Mouse (Mus musculus) kidney, postnatal 0 days (tissue): Measurements from ENCODE around the gene Pxn. TPM values are rescaled to one million over a fixed set of nuclear protein-coding genes. Genes with fewer than 3 reads are reported as not detected.
"Not testable (repeated sequence)": the region's sequence is repeated elsewhere in the genome, so short reads cannot be mapped to it uniquely, and the experiment has no call there.

Source experiments
- ATAC-seq: fragments of 200-750 bp; cut with Nextera tagmentation; replicated peaks from 2 replicates; pipeline ENCODE4 v1.8.0; 2017; ENCODE audit warnings: low read depth, moderate number of reproducible peaks, moderate TSS enrichment, moderate library complexity; ENCODE audit not compliant: low FRiP score
- DNase-seq: peaks from one replicate; pipeline ENCODE4 v3.0.0-alpha.2; 2016; ENCODE audit warnings: low spot score
- H3K27ac ChIP-seq: fragments of 300-500 bp; sonication (generic); 2 replicates; pipeline ENCODE4 v1.5.1; 2014; ENCODE audit warnings: mild to moderate bottlenecking
- H3K27me3 ChIP-seq: fragments of 300-500 bp; sonication (generic); 2 replicates; pipeline ENCODE4 v1.6.1; 2014; ENCODE audit warnings: low read length, mixed read lengths; ENCODE audit not compliant: insufficient read depth
- H3K36me3 ChIP-seq: fragments of 300-500 bp; sonication (generic); 2 replicates; pipeline ENCODE4 v1.6.1; 2014; ENCODE audit warnings: low read length, mixed read lengths; ENCODE audit not compliant: insufficient read depth
- H3K4me1 ChIP-seq: fragments of 300-500 bp; sonication (generic); replicated peaks from 2 replicates; pipeline ENCODE4 v1.6.1; 2014; ENCODE audit warnings: antibody characterized with exemption, low read length, mixed read lengths; ENCODE audit not compliant: insufficient read depth
- H3K4me2 ChIP-seq: fragments of 300-500 bp; sonication (generic); 2 replicates; pipeline ENCODE4 v1.6.1; 2014; ENCODE audit warnings: mild to moderate bottlenecking, low read length, moderate library complexity, mixed read lengths
- H3K4me3 ChIP-seq: fragments of 300-500 bp; sonication (generic); replicated peaks from 2 replicates; pipeline ENCODE4 v1.5.1; 2014; ENCODE audit warnings: low read depth, low read length
- H3K9ac ChIP-seq: fragments of 300-500 bp; sonication (generic); 2 replicates; pipeline ENCODE4 v1.6.1; 2014; ENCODE audit warnings: low read depth, low read length
- H3K9me3 ChIP-seq: fragments of 300-500 bp; sonication (generic); replicated peaks from 2 replicates; pipeline ENCODE4 v1.6.1; 2016; ENCODE audit warnings: low read length, inconsistent platforms, mixed read lengths
- CTCF ChIP-seq: IDR thresholded peaks from 2 replicates; pipeline ENCODE4 v1.5.1; 2016; ENCODE audit warnings: antibody characterized with exemption, low read depth, mild to moderate bottlenecking, moderate library complexity
- WGBS: fragments of 180-500 bp; shearing (Covaris S2); extraction: QIAGEN DNeasy Blood & Tissue Kit; methylation state at CpG from one replicate; pipeline ENCODE4 v1.1.7; 2014; 5-methylcytosine and 5-hydroxymethylcytosine counted together
- polyA plus RNA-seq: library from polyadenylated mRNA; unstranded; fragments of >200 nt; fragmentation: Nextera tagmentation; extraction: Ambion mirVana; gene quantifications from 2 replicates; pipeline ENCODE4 v1.2.1, GENCODE M21; 2015

The Pxn gene
- polyA plus RNA-seq, 1 experiment from 2014 or later = 48.3 TPM

DNA sequence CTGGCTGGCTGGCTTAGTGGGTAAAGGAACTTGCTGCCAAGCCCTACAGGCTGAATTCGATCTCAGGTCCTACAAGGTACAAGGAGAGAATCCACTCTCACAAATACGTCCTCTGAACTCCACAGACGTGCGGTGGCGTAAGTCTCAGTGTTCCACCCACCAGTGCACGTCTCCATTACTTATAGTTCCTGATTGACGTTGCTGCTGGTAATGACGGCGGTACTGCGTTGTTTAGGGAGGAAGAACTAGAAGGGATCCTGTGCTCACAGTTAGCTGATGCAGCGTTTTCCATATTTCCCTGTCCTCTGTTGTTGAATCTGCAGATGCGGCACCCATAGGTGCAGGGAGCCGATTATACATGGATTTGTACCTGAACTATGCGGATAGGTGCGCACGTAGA lies 7.2 kb downstream of the Pxn start:
- Histone ChIP-seq H3K4me2 (no peak overlapping the region), H3K27ac (no peak overlapping the region), H3K4me1 (peaks cover 25% of the 10 kb centered on the region)

GRCm38 (mm10) chr5:115514346-115514745 lies 7.9 kb downstream of the Pxn start:
- WGBS = 52% methylated on average over 6 of the region's 6 CpGs
- Histone ChIP-seq H3K4me2 (0 out of 2 replicates have a peak overlapping the region, but pooled peaks have one; percentile 36), H3K4me1 (peaks cover 20% of the 10 kb centered on the region), H3K27ac (peak overlapping the region; percentile 84), H3K9me3 (no peaks in the 10 kb centered on the region), H3K36me3 (0 out of 2 replicates have a peak, but pooled peaks cover 4% of the 10 kb centered on the region), H3K27me3 (no peaks in the 10 kb centered on the region), H3K9ac (no peak overlapping the region), H3K4me3 (no peak overlapping the region)
- DNase-seq = no peak
- TF ChIP-seq CTCF = no peak
- no peak for ATAC-seq

More for the DNA sequence above, 7.2 kb downstream of the Pxn start:
- Histone ChIP-seq H3K27me3 (no peaks in the 10 kb centered on the region), H3K9me3 (no peaks in the 10 kb centered on the region), H3K4me3 (no peak overlapping the region), H3K9ac (no peak overlapping the region), H3K36me3 (0 out of 2 replicates have a peak, but pooled peaks cover 4% of the 10 kb centered on the region)
- WGBS = 90% methylated on average over 16 of the region's 16 CpGs
- ATAC-seq (no peak), DNase-seq (no peak)
- no peak for TF ChIP-seq CTCF

GRCm38 (mm10) chr5:115514896-115515587 lies 8.6 kb downstream of the Pxn start:
- Histone ChIP-seq H3K4me2 (peak overlapping the region; percentile 36), H3K27me3 (no peaks in the 10 kb centered on the region), H3K36me3 (0 out of 2 replicates have a peak, but pooled peaks cover 4% of the 10 kb centered on the region), H3K9ac (peak overlapping the region; percentile 32; the same call in 1 of the 2 replicates), H3K4me3 (no peak overlapping the region), H3K27ac (peak overlapping the region; percentile 84), H3K9me3 (no peaks in the 10 kb centered on the region), H3K4me1 (peaks cover 14% of the 10 kb centered on the region)
- DNase-seq (peak; percentile 83), ATAC-seq (peak; percentile 33; the same call in 1 of the 2 replicates)
- 33% methylated on average over 20 of the region's 20 CpGs for WGBS
- TF ChIP-seq CTCF = no peak

DNA sequence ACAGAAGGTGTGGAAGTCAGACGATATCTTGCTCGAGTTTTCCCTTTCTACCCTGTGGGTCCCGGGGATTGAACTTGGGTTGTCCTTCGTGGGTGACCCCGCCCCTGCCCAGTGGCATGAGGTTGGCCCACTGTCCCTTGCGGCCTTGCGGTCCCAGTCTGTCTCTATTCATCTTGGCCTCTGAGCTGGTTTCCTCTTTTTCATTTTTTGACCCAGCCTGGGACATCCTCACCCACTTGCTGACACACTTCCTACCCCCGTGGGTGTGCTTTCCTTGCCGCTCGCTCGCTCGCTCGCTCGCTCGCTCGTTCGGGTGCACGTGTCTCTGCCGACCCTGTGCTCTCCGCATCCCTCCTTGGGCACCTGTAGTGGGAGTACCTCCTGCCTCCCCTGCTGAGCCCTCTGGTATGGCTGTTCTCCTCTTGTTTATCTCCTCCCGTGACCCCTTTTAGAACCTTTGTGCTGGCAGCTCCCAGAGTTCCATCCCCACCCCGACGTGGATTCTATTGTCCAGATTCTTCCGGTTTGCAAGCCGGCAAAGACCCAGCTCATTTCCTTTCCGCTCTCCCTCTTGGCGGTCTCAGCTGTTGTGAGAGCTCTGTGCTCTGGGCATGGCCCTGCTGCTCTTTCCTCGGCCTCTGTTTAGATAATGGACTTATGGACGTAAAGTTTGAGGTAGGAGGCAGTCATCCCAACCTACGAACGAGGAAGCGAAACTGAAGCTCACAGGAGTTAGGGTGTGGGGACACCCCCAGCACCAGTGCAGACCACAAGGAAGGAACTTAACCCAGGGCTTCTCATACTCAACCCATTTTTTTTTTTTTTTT lies 9.8 kb downstream of the Pxn start:
- DNase-seq (no peak), ATAC-seq (no peak)
- Histone ChIP-seq H3K27ac (peak overlapping the region; percentile 84), H3K4me1 (peaks cover 20% of the 10 kb centered on the region), H3K36me3 (0 out of 2 replicates have a peak, but pooled peaks cover 4% of the 10 kb centered on the region), H3K4me2 (peak overlapping the region; percentile 10; the same call in 1 of the 2 replicates), H3K9me3 (no peaks in the 10 kb centered on the region), H3K4me3 (no peak overlapping the region), H3K9ac (no peak overlapping the region), H3K27me3 (no peaks in the 10 kb centered on the region)
- WGBS = 61% methylated on average over 32 of the region's 32 CpGs
- TF ChIP-seq CTCF = no peak

GRCm38 (mm10) chr5:115516908-115517307 lies 10.4 kb downstream of the Pxn start:
- peaks cover 26% of the 10 kb centered on the region for H3K4me1 ChIP-seq
- H3K4me3 ChIP-seq = no peak overlapping the region
- 81% methylated on average over 7 of the region's 7 CpGs for WGBS
- no peak overlapping the region for H3K4me2 ChIP-seq
- H3K27ac ChIP-seq = peak overlapping the region; percentile 84
- H3K9ac ChIP-seq = no peak overlapping the region
- TF ChIP-seq CTCF = no peak
- ATAC-seq (no peak), DNase-seq (no peak)
- H3K9me3 ChIP-seq = no peaks in the 10 kb centered on the region
- no peaks in the 10 kb centered on the region for H3K27me3 ChIP-seq
- 0 out of 2 replicates have a peak, but pooled peaks cover 4% of the 10 kb centered on the region for H3K36me3 ChIP-seq

- Histone ChIP-seq H3K9ac (no peak overlapping the region), H3K4me3 (no peak overlapping the region), H3K27me3 (no peaks in the 10 kb centered on the region), H3K4me2 (no peak overlapping the region), H3K36me3 (0 out of 2 replicates have a peak, but pooled peaks cover 4% of the 10 kb centered on the region), H3K27ac (peak overlapping the region; percentile 84; the same call in 1 of the 2 replicates), H3K9me3 (no peaks in the 10 kb centered on the region), H3K4me1 (peaks cover 32% of the 10 kb centered on the region)
- ATAC-seq (no peak), DNase-seq (no peak)
- TF ChIP-seq CTCF = no peak
- WGBS = 77% methylated on average over 9 of the region's 9 CpGs
Observed at GRCm38 (mm10) chr5:115517501-115517900, 11.0 kb downstream of the Pxn start.

- H3K4me1 ChIP-seq = peaks cover 38% of the 10 kb centered on the region
- ATAC-seq = not testable (repeated sequence)
Observed at GRCm38 (mm10) chr5:115518214-115518613, 11.7 kb downstream of the Pxn start.

More at GRCm38 (mm10) chr5:115518214-115518613, 11.7 kb downstream of the Pxn start:
- over 99% methylated on average over 6 of the region's 8 CpGs for WGBS
- not testable (repeated sequence) for H3K9me3 ChIP-seq, H3K27me3 ChIP-seq, H3K4me2 ChIP-seq, H3K36me3 ChIP-seq, H3K4me3 ChIP-seq, H3K9ac ChIP-seq, H3K27ac ChIP-seq, DNase-seq
